Mouse (Mus musculus) ovary, postnatal 14 days (tissue): ENCODE data around the gene Cd5l.

Experiments
- DNase-seq: peaks from one replicate; pipeline ENCODE4 v3.0.0; 2022; ENCODE audit warnings: low spot score

Cd5l gene

GRCm38 (mm10) chr3:87408171-87408570 lies 50.5 kb downstream of the Cd5l start:
- no peak for DNase-seq

- no peak for DNase-seq
Measured at GRCm38 (mm10) chr3:87409196-87409935, 51.7 kb downstream of the Cd5l start.

GRCm38 (mm10) chr3:87410605-87411004 lies 52.9 kb downstream of the Cd5l start:
- DNase-seq = no peak

- DNase-seq = peak; percentile 30
Measured at GRCm38 (mm10) chr3:87411150-87411549, 53.5 kb downstream of the Cd5l start.

- no peak for DNase-seq
Measured at GRCm38 (mm10) chr3:87420645-87421044, 63.0 kb downstream of the Cd5l start.
